12 mouse cellular contexts compared by ENCODE assay signal in the genomic region with DNA sequence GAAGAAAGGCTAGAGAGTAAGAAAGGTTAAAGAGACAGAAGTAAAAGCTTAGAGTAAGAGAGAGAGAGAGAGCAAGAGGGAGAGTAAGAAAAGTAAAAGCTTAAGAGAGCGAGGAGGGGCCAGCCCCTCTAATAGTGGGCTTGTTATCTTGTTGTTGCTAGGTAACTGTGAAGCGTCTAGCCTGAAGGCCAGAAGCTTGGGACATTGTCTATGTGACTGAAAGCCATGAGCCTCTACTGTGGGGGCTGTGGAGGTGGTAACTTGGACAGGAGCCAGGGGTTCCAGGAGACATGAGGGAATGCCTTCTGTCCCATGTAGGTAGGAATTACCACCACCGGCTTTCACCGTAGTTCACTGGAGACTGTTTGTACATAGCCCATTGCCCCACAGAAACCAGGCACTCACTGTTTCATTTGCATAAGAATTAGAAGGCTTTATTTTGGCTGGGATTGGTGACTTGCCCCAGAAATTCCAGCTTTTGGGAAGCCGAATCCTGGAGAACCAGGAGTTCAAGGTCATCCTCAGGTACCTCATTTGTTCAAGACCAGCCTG. TPM values are rescaled to one million over a fixed set of nuclear protein-coding genes. Genes with fewer than 3 reads are reported as not detected.
A peak's percentile ranks its signal among the peaks of the same experiment; 100 is the strongest.
DNase-seq lines count a peak whose midpoint lies in the region; ATAC-seq and TF ChIP-seq lines count a peak whose summit lies in the region.
"Had no signal": no experiment of that assay in that cellular context is flagged by ENCODE, and none has a peak within 500 bp of the region (broad histone marks: within the 10 kb centered on the region; RNA-seq: fewer than 3 reads in every experiment).

No protein-coding gene starts in this region.

- WGBS in heart, embryonic 10.5 days, result 58% methylated on average over 5 of the region's 5 CpGs
- WGBS in hindbrain, embryonic 13.5 days, result 39% methylated on average over 5 of the region's 5 CpGs
- 38% methylated on average over 5 of the region's 5 CpGs for WGBS in hindbrain, embryonic 14.5 days
- 75% methylated on average over 5 of the region's 5 CpGs for WGBS in embryonic facial prominence, embryonic 14.5 days

- H3K4me3 ChIP-seq in heart, embryonic 10.5 days, result no peak overlapping the region
- no peak overlapping the region for H3K4me3 ChIP-seq in hindbrain, embryonic 13.5 days
- H3K4me3 ChIP-seq in hindbrain, embryonic 14.5 days (replicated peaks; ENCODE audit: low read length), result no peak overlapping the region
- no peak overlapping the region for H3K4me3 ChIP-seq in ES-E14 (ENCODE audit: insufficient read depth in 1 of 2, low read depth in 1 of 2, low read length in 2 of 2, poor library complexity in 1 of 2, severe bottlenecking in 1 of 2)
- H3K4me3 ChIP-seq in embryonic facial prominence, embryonic 14.5 days (ENCODE audit: low read depth, low read length), result no peak overlapping the region
- H3K4me3 ChIP-seq: hindbrain, embryonic 15.5 days had no signal

- in situ Hi-C loops in ES-E14 (cut with MboI; ENCODE audit: low sequenced_read_pairs in 2 of 2, unreplicated experiment in 2 of 2), result no loop called here

- H3K4me2 ChIP-seq in hindbrain, embryonic 13.5 days, result no peak overlapping the region
- H3K4me2 ChIP-seq in hindbrain, embryonic 14.5 days (replicated peaks), result no peak overlapping the region
- no peak overlapping the region for H3K4me2 ChIP-seq in embryonic facial prominence, embryonic 14.5 days (ENCODE audit: low read depth, low read length)
- H3K4me2 ChIP-seq: hindbrain, embryonic 15.5 days had no signal

- H3K27ac ChIP-seq in heart, embryonic 10.5 days, result peak overlapping the region; percentile 42; the same call in 1 of the 2 replicates
- H3K27ac ChIP-seq in hindbrain, embryonic 13.5 days, result no peak overlapping the region
- H3K27ac ChIP-seq in hindbrain, embryonic 14.5 days, result no peak overlapping the region
- H3K27ac ChIP-seq in ES-E14 (ENCODE audit: insufficient read depth, low read depth, low read length, poor library complexity, severe bottlenecking), result no peak overlapping the region
- no peak overlapping the region for H3K27ac ChIP-seq in embryonic facial prominence, embryonic 14.5 days (replicated peaks; ENCODE audit: low read depth, low read length)
- H3K27ac ChIP-seq: hindbrain, embryonic 15.5 days had no signal

- H3K36me3 ChIP-seq in heart, embryonic 10.5 days, result no peaks in the 10 kb centered on the region
- no peaks in the 10 kb centered on the region for H3K36me3 ChIP-seq in hindbrain, embryonic 13.5 days
- H3K36me3 ChIP-seq in hindbrain, embryonic 14.5 days (replicated peaks; ENCODE audit: control insufficient read depth, insufficient read depth), result no peaks in the 10 kb centered on the region
- no peaks in the 10 kb centered on the region for H3K36me3 ChIP-seq in ES-E14 (ENCODE audit: control insufficient read depth, insufficient read depth, low read length, poor library complexity, severe bottlenecking)
- no peaks in the 10 kb centered on the region for H3K36me3 ChIP-seq in embryonic facial prominence, embryonic 14.5 days (ENCODE audit: control insufficient read depth, insufficient read depth, low read length)
- H3K36me3 ChIP-seq: hindbrain, embryonic 15.5 days had no signal

- no peaks in the 10 kb centered on the region for H3K27me3 ChIP-seq in heart, embryonic 10.5 days (ENCODE audit: insufficient read depth, poor library complexity, severe bottlenecking)
- H3K27me3 ChIP-seq in hindbrain, embryonic 13.5 days, result no peaks in the 10 kb centered on the region
- H3K27me3 ChIP-seq in hindbrain, embryonic 14.5 days (ENCODE audit: control insufficient read depth, insufficient read depth, low read length), result no peaks in the 10 kb centered on the region
- no peaks in the 10 kb centered on the region for H3K27me3 ChIP-seq in embryonic facial prominence, embryonic 14.5 days (replicated peaks; ENCODE audit: control insufficient read depth, insufficient read depth, low read length)
- H3K27me3 ChIP-seq: hindbrain, embryonic 15.5 days had no signal

- ATAC-seq in hindbrain, embryonic 13.5 days (ENCODE audit: low FRiP score), result 0 out of 2 replicates have a peak, but pooled peaks have one; percentile 32
- ATAC-seq in hindbrain, embryonic 14.5 days (ENCODE audit: low FRiP score), result no peak
- ATAC-seq in embryonic facial prominence, embryonic 14.5 days (ENCODE audit: low read depth), result no peak

- intact Hi-C loops in heart, postnatal 14 days (cut with DNase I), result no loop called here

- DNase-seq in heart, embryonic 10.5 days (ENCODE audit: low spot score), result peak; percentile 79
- no peak for DNase-seq in heart, postnatal 14 days
- DNase-seq in hindbrain, embryonic 14.5 days (ENCODE audit: low spot score), result no peak
- DNase-seq in ES-E14 (ENCODE audit: low read depth, low spot score), result peak; percentile 25
- DNase-seq in embryonic facial prominence, embryonic 14.5 days (ENCODE audit: low spot score), result peak; percentile 10
- no peak for DNase-seq in frontal cortex, postnatal 36 days (ENCODE audit: low spot score in 2 of 2)
- DNase-seq in adrenal gland, postnatal 10 days, result no peak
- DNase-seq: B cell, adult 2 months; kidney, adult 9 months; thymus, adult 2 months had no signal

- 0 out of 2 replicates have a peak, but pooled peaks cover 3% of the 10 kb centered on the region for H3K4me1 ChIP-seq in heart, embryonic 10.5 days
- H3K4me1 ChIP-seq in hindbrain, embryonic 13.5 days (replicated peaks), result no peaks in the 10 kb centered on the region
- H3K4me1 ChIP-seq in hindbrain, embryonic 14.5 days (replicated peaks; ENCODE audit: control insufficient read depth, insufficient read depth, low read length), result no peaks in the 10 kb centered on the region
- H3K4me1 ChIP-seq in ES-E14 (ENCODE audit: control insufficient read depth in 2 of 2, insufficient read depth in 2 of 2, low read length in 2 of 2, poor library complexity in 1 of 2), result no peaks in the 10 kb centered on the region
- H3K4me1 ChIP-seq in embryonic facial prominence, embryonic 14.5 days (ENCODE audit: control insufficient read depth, insufficient read depth, low read length), result no peaks in the 10 kb centered on the region
- H3K4me1 ChIP-seq: hindbrain, embryonic 15.5 days had no signal

- H3K9ac ChIP-seq in hindbrain, embryonic 13.5 days, result no peak overlapping the region
- H3K9ac ChIP-seq in hindbrain, embryonic 14.5 days, result no peak overlapping the region
- no peak overlapping the region for H3K9ac ChIP-seq in ES-E14 (ENCODE audit: insufficient read depth, low read depth, low read length, poor library complexity, severe bottlenecking)
- H3K9ac ChIP-seq in embryonic facial prominence, embryonic 14.5 days (ENCODE audit: low read depth, low read length), result no peak overlapping the region
- H3K9ac ChIP-seq: hindbrain, embryonic 15.5 days had no signal

- H3K9me3 ChIP-seq in heart, embryonic 10.5 days, result no peaks in the 10 kb centered on the region
- no peaks in the 10 kb centered on the region for H3K9me3 ChIP-seq in hindbrain, embryonic 13.5 days
- no peaks in the 10 kb centered on the region for H3K9me3 ChIP-seq in hindbrain, embryonic 14.5 days (ENCODE audit: control insufficient read depth, low read length)
- no peaks in the 10 kb centered on the region for H3K9me3 ChIP-seq in ES-E14 (ENCODE audit: control insufficient read depth, insufficient read depth, low read depth, low read length)
- no peaks in the 10 kb centered on the region for H3K9me3 ChIP-seq in embryonic facial prominence, embryonic 14.5 days (ENCODE audit: control insufficient read depth, low read length)
- H3K9me3 ChIP-seq: hindbrain, embryonic 15.5 days had no signal

TF ChIP-seq in ES-E14, 5 proteins besides CTCF, POLR2A, EP300 and RAD21:
- TF ChIP-seq CHD2 (IDR thresholded peaks at IDR 0.05; ENCODE audit: low read depth, low read length) (no peak), HCFC1 (IDR thresholded peaks at IDR 0.05; ENCODE audit: borderline replicate concordance, insufficient read depth, low read length) (no peak), MAFK (IDR thresholded peaks at IDR 0.05; ENCODE audit: insufficient read depth, low read depth, low read length) (no peak), ZNF384 (IDR thresholded peaks at IDR 0.05; ENCODE audit: low read depth, low read length) (no peak), ZC3H11A (IDR thresholded peaks at IDR 0.05; ENCODE audit: borderline replicate concordance, low read depth, low read length) (no peak)

RNA-seq across cellular contexts. Expression of gene Hprt, which starts 26.3 kb away (rescaled TPM):
- 172 and 199 TPM in 2 replicates for polyA plus RNA-seq in heart, embryonic 10.5 days (2016; fragmentation: Nextera tagmentation; extraction: Ambion mirVana)
- 10 to 100 TPM; 56.9 to 74.6 TPM for total RNA-seq in heart, postnatal 14 days (2021)
- 85.9 and 88.8 TPM in 2 replicates for polyA plus RNA-seq in hindbrain, embryonic 13.5 days (2015; fragmentation: Nextera tagmentation; extraction: Ambion mirVana)
- polyA plus RNA-seq in hindbrain, embryonic 14.5 days (2014; fragmentation: Nextera tagmentation; extraction: Ambion mirVana), result 137 and 139 TPM in 2 replicates
- total RNA-seq in ES-E14 (2012; rRNA removed), result 0.53 and 1.6 TPM in 2 replicates
- 157 and 162 TPM in 2 replicates for polyA plus RNA-seq in embryonic facial prominence, embryonic 14.5 days (2014; fragmentation: Nextera tagmentation; extraction: Ambion mirVana)
- total RNA-seq in adrenal gland, postnatal 10 days (2021), result 10 to 100 TPM; 67.8 to 85.8 TPM

RNA-seq across cellular contexts. Expression of gene Phf6, which starts 49.6 kb away (rescaled TPM):
- polyA plus RNA-seq in heart, embryonic 10.5 days (2016; fragmentation: Nextera tagmentation; extraction: Ambion mirVana), result 27.4 and 36.6 TPM in 2 replicates
- total RNA-seq in heart, postnatal 14 days (2021), result 1 to 10 TPM; 5.4 to 6.4 TPM
- polyA plus RNA-seq in hindbrain, embryonic 13.5 days (2015; fragmentation: Nextera tagmentation; extraction: Ambion mirVana), result 75.4 and 77.8 TPM in 2 replicates
- 71.2 and 81.7 TPM in 2 replicates for polyA plus RNA-seq in hindbrain, embryonic 14.5 days (2014; fragmentation: Nextera tagmentation; extraction: Ambion mirVana)
- total RNA-seq in ES-E14 (2012; rRNA removed), result 11.3 and 14.3 TPM in 2 replicates
- 37.1 and 39.7 TPM in 2 replicates for polyA plus RNA-seq in embryonic facial prominence, embryonic 14.5 days (2014; fragmentation: Nextera tagmentation; extraction: Ambion mirVana)
- 10 to 100 TPM; 15.8 to 15.9 TPM for total RNA-seq in adrenal gland, postnatal 10 days (2021)

Comparison
In these comparisons a context has a peak if more than half of its experiments do, and no peak if none do; other contexts are left out.
1. DNase-seq: peak in heart, embryonic 10.5 days (single experiment), ES-E14 (single experiment) and embryonic facial prominence, embryonic 14.5 days (single experiment); none in heart, postnatal 14 days (0 of 2), hindbrain, embryonic 14.5 days (single experiment), frontal cortex, postnatal 36 days (0 of 2) and adrenal gland, postnatal 10 days (single experiment).